In genomic region chr7:89527430-89527856, GRCm38 (mm10) we compare ENCODE assay signal across 27 mouse cellular contexts. TPM values are rescaled to one million over a fixed set of nuclear protein-coding genes. Genes with fewer than 3 reads are reported as not detected.
A peak's percentile ranks its signal among the peaks of the same experiment; 100 is the strongest.
DNase-seq lines count a peak whose midpoint lies in the region; ATAC-seq and TF ChIP-seq lines count a peak whose summit lies in the region.
"Had no signal": no experiment of that assay in that cellular context is flagged by ENCODE, and none has a peak within 500 bp of the region (broad histone marks: within the 10 kb centered on the region; RNA-seq: fewer than 3 reads in every experiment).

No protein-coding gene starts in this region.

- no peak overlapping the region for H3K4me3 ChIP-seq in heart, embryonic 10.5 days
- H3K4me3 ChIP-seq in liver, embryonic 12.5 days: no peak overlapping the region
- no peak overlapping the region for H3K4me3 ChIP-seq in liver, postnatal 0 days (ENCODE audit: low read depth, low read length)
- H3K4me3 ChIP-seq in liver, embryonic 13.5 days (replicated peaks): no peak overlapping the region
- no peak overlapping the region for H3K4me3 ChIP-seq in olfactory bulb, adult 2 months (ENCODE audit: insufficient read depth, low read depth, low read length)
- no peak overlapping the region for H3K4me3 ChIP-seq in hindbrain, embryonic 14.5 days (replicated peaks; ENCODE audit: low read length)
- H3K4me3 ChIP-seq: erythroblast, embryonic 14.5 days; intestine, embryonic 15.5 days; neural tube, embryonic 13.5 days had no signal

- H3K9me3 ChIP-seq in heart, embryonic 10.5 days: no peaks in the 10 kb centered on the region
- no peaks in the 10 kb centered on the region for H3K9me3 ChIP-seq in liver, embryonic 12.5 days (replicated peaks)
- H3K9me3 ChIP-seq in liver, postnatal 0 days (ENCODE audit: low read length): no peaks in the 10 kb centered on the region
- H3K9me3 ChIP-seq in liver, embryonic 13.5 days (replicated peaks): no peaks in the 10 kb centered on the region
- H3K9me3 ChIP-seq in hindbrain, embryonic 14.5 days (ENCODE audit: control insufficient read depth, low read length): no peaks in the 10 kb centered on the region
- H3K9me3 ChIP-seq: intestine, embryonic 15.5 days; neural tube, embryonic 13.5 days had no signal

- H3K9ac ChIP-seq in liver, embryonic 12.5 days: no peak overlapping the region
- no peak overlapping the region for H3K9ac ChIP-seq in liver, postnatal 0 days (replicated peaks)
- H3K9ac ChIP-seq in liver, embryonic 13.5 days: no peak overlapping the region
- H3K9ac ChIP-seq in hindbrain, embryonic 14.5 days: no peak overlapping the region
- H3K9ac ChIP-seq: forebrain, postnatal 0 days; intestine, embryonic 15.5 days; lung, embryonic 14.5 days; neural tube, embryonic 13.5 days had no signal

- H3K27ac ChIP-seq in heart, embryonic 10.5 days: peak overlapping the region; percentile 84
- no peak overlapping the region for H3K27ac ChIP-seq in liver, embryonic 12.5 days
- no peak overlapping the region for H3K27ac ChIP-seq in liver, postnatal 0 days (ENCODE audit: low read depth)
- H3K27ac ChIP-seq in liver, embryonic 13.5 days: no peak overlapping the region
- peak overlapping the region; percentile 84 for H3K27ac ChIP-seq in olfactory bulb, adult 2 months (ENCODE audit: insufficient read depth, low read depth, low read length)
- H3K27ac ChIP-seq in hindbrain, embryonic 14.5 days: no peak overlapping the region
- H3K27ac ChIP-seq: hindbrain, postnatal 0 days; intestine, embryonic 15.5 days; kidney, postnatal 0 days; neural tube, embryonic 13.5 days had no signal

- no peaks in the 10 kb centered on the region for H3K36me3 ChIP-seq in heart, embryonic 10.5 days
- no peaks in the 10 kb centered on the region for H3K36me3 ChIP-seq in liver, embryonic 12.5 days
- H3K36me3 ChIP-seq in liver, postnatal 0 days (replicated peaks; ENCODE audit: insufficient read depth, low read length): no peaks in the 10 kb centered on the region
- no peaks in the 10 kb centered on the region for H3K36me3 ChIP-seq in liver, embryonic 13.5 days
- H3K36me3 ChIP-seq in hindbrain, embryonic 14.5 days (replicated peaks; ENCODE audit: control insufficient read depth, insufficient read depth): no peaks in the 10 kb centered on the region
- H3K36me3 ChIP-seq: intestine, embryonic 15.5 days; neural tube, embryonic 13.5 days had no signal

- no peak for TF ChIP-seq CTCF in liver, postnatal 0 days (IDR thresholded peaks at IDR 0.05; ENCODE audit: low read depth)
- no peak for TF ChIP-seq CTCF in olfactory bulb, adult 2 months (IDR thresholded peaks at IDR 0.05; ENCODE audit: insufficient read depth, low read depth, low read length)

- no peaks in the 10 kb centered on the region for H3K27me3 ChIP-seq in heart, embryonic 10.5 days (ENCODE audit: insufficient read depth, poor library complexity, severe bottlenecking)
- no peaks in the 10 kb centered on the region for H3K27me3 ChIP-seq in liver, embryonic 12.5 days (replicated peaks)
- H3K27me3 ChIP-seq in liver, postnatal 0 days (ENCODE audit: insufficient read depth, low read length): 0 out of 2 replicates have a peak, but pooled peaks cover 2% of the 10 kb centered on the region
- H3K27me3 ChIP-seq in liver, embryonic 13.5 days: no peaks in the 10 kb centered on the region; the same call in 1 of the 2 replicates
- no peaks in the 10 kb centered on the region for H3K27me3 ChIP-seq in hindbrain, embryonic 14.5 days (ENCODE audit: control insufficient read depth, insufficient read depth, low read length)
- H3K27me3 ChIP-seq: intestine, embryonic 15.5 days; neural tube, embryonic 13.5 days had no signal

- TF ChIP-seq EP300 in liver, postnatal 0 days (IDR thresholded peaks at IDR 0.05; ENCODE audit: low read depth): no peak

- DNase-seq in heart, embryonic 10.5 days (ENCODE audit: low spot score): no peak
- DNase-seq in heart, adult 9 months (ENCODE audit: low spot score in 2 of 2): no peak
- DNase-seq in liver, postnatal 0 days: no peak
- no peak for DNase-seq in liver, embryonic 13.5 days
- DNase-seq in kidney, postnatal 25 days: no peak
- no peak for DNase-seq in hindbrain, embryonic 14.5 days (ENCODE audit: low spot score)
- DNase-seq: cerebellum, adult 11-12 months; cerebellum, adult 9-11 months; forebrain, postnatal 0 days; gastrocnemius, postnatal 25 days; heart, adult 18-20 months; heart, postnatal 10 days; kidney, adult 8-10 months; lung, embryonic 14.5 days; lung, postnatal 14 days; right cerebral cortex, postnatal 14 days; thymus, postnatal 4 days had no signal

- H3K4me1 ChIP-seq in heart, embryonic 10.5 days: peaks cover 20% of the 10 kb centered on the region
- H3K4me1 ChIP-seq in liver, embryonic 12.5 days: 0 out of 2 replicates have a peak, but pooled peaks cover 6% of the 10 kb centered on the region
- no peaks in the 10 kb centered on the region for H3K4me1 ChIP-seq in liver, postnatal 0 days (ENCODE audit: insufficient read depth)
- H3K4me1 ChIP-seq in liver, embryonic 13.5 days (replicated peaks): peaks cover 4% of the 10 kb centered on the region; the same call in 1 of the 2 replicates
- H3K4me1 ChIP-seq in olfactory bulb, adult 2 months (ENCODE audit: control insufficient read depth, insufficient read depth, low read length): peaks cover 8% of the 10 kb centered on the region
- no peaks in the 10 kb centered on the region for H3K4me1 ChIP-seq in hindbrain, embryonic 14.5 days (replicated peaks; ENCODE audit: control insufficient read depth, insufficient read depth, low read length)
- H3K4me1 ChIP-seq: neural tube, embryonic 13.5 days had no signal

- peak; percentile 64 for ATAC-seq in liver, embryonic 12.5 days
- no peak for ATAC-seq in liver, postnatal 0 days
- 0 out of 2 replicates have a peak, but pooled peaks have one; percentile 45 for ATAC-seq in liver, embryonic 13.5 days (ENCODE audit: low read depth)
- no peak for ATAC-seq in hindbrain, embryonic 14.5 days (ENCODE audit: low FRiP score)
- ATAC-seq: CD4-positive, CD25-positive, alpha-beta regulatory T cell, adult 4 months; forebrain, postnatal 0 days; hindbrain, postnatal 0 days; intestine, embryonic 15.5 days; midbrain, embryonic 16.5 days had no signal

- 69% methylated on average over 4 of the region's 4 CpGs for WGBS in heart, embryonic 10.5 days
- 28% methylated on average over 4 of the region's 4 CpGs for WGBS in liver, embryonic 12.5 days (ENCODE audit: insufficient replicate concordance)
- WGBS in liver, postnatal 0 days (ENCODE audit: insufficient replicate concordance): 54% methylated on average over 4 of the region's 4 CpGs
- 20% methylated on average over 4 of the region's 4 CpGs for WGBS in liver, embryonic 13.5 days (ENCODE audit: insufficient replicate concordance)
- WGBS in olfactory bulb, adult 2 months: 67% methylated on average over 4 of the region's 4 CpGs
- WGBS in hindbrain, embryonic 14.5 days: 89% methylated on average over 4 of the region's 4 CpGs

- TF ChIP-seq POLR2A in olfactory bulb, adult 2 months (IDR thresholded peaks at IDR 0.05; ENCODE audit: insufficient read depth, low read depth, low read length): no peak

- H3K4me2 ChIP-seq in liver, embryonic 12.5 days: no peak overlapping the region
- H3K4me2 ChIP-seq in liver, postnatal 0 days (ENCODE audit: low read depth, low read length): no peak overlapping the region
- no peak overlapping the region for H3K4me2 ChIP-seq in liver, embryonic 13.5 days
- H3K4me2 ChIP-seq in hindbrain, embryonic 14.5 days (replicated peaks): no peak overlapping the region
- H3K4me2 ChIP-seq: intestine, embryonic 15.5 days; lung, embryonic 14.5 days; midbrain, embryonic 11.5 days; neural tube, embryonic 13.5 days had no signal

RNA-seq across cellular contexts. Expression of gene Prss23, which starts 0.5 kb away (rescaled TPM):
- 38.6 and 40.7 TPM in 2 replicates for polyA plus RNA-seq in heart, embryonic 10.5 days (2016; fragmentation: Nextera tagmentation; extraction: Ambion mirVana)
- 5.4 and 6.2 TPM in 2 replicates for polyA plus RNA-seq in liver, embryonic 12.5 days (2016; fragmentation: Nextera tagmentation; extraction: Ambion mirVana)
- 6.9 and 7.5 TPM in 2 replicates for polyA plus RNA-seq in liver, postnatal 0 days (2015; fragmentation: Nextera tagmentation; extraction: Ambion mirVana)
- 3.9 and 5.1 TPM in 2 replicates for polyA plus RNA-seq in liver, embryonic 13.5 days (2015; fragmentation: Nextera tagmentation; extraction: Ambion mirVana)
- polyA plus RNA-seq in olfactory bulb, adult 2 months (2012; ENCODE audit: insufficient read depth, insufficient read length, low replicate concordance, missing spikeins): not detected in 2 replicates
- polyA plus RNA-seq in hindbrain, embryonic 14.5 days (2014; fragmentation: Nextera tagmentation; extraction: Ambion mirVana): 16.0 and 19.0 TPM in 2 replicates
- polyA plus RNA-seq: CD4-positive, CD25-positive, alpha-beta regulatory T cell, adult 4 months; erythroblast, embryonic 14.5 days had no signal

Comparison
In these comparisons a context has a peak if more than half of its experiments do, and no peak if none do; other contexts are left out.
1. ATAC-seq: peak in liver, embryonic 12.5 days (single experiment) and liver, embryonic 13.5 days (single experiment); none in liver, postnatal 0 days (single experiment) and hindbrain, embryonic 14.5 days (single experiment).
2. H3K27ac ChIP-seq: peak in heart, embryonic 10.5 days (single experiment) and olfactory bulb, adult 2 months (single experiment); none in liver, embryonic 12.5 days (single experiment), liver, postnatal 0 days (single experiment), liver, embryonic 13.5 days (single experiment) and hindbrain, embryonic 14.5 days (single experiment).